Mouse (Mus musculus): Measurements from ENCODE around the gene Tmem136. TPM values are rescaled to one million over a fixed set of nuclear protein-coding genes. Genes with fewer than 3 reads are reported as not detected.

The Tmem136 gene
- polyA plus RNA-seq, 1 experiment: 0.80 TPM

DNA sequence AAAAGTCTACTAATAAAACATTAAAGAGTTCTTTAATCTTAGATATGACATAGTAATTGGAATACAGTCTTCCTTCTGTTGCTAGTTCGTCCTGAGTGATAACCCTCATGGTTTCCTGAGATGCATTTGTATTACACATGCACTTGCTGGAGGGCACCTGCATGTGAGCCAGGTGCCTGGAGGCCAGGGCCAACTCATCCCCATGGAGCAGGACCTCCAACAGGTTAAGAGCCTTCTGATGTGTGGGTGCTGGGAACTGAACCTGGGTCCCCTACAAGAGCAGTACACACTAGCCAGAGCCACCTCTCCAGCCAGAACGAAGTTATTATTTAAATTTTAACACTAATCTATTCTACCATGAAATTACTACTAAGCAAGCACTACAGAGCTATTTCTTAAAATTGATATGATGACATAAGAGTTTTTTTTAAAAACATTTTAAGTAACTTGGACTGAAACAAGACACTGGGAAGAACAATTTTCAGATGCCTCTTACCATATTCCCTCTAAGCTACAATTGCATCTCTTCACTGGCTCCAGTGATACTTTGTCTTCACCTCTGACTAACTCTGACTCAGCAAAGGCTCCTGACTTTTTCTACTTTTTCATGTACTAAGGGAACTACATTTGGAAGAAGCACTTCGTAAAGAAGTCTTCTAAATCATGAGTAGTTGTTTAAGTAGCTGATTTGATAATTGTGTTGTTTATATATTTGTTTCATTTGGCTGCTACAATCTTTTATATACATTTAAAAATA, 18.4 kb downstream of the Tmem136 start:
- no peaks in the 10 kb centered on the region for H3K4me1 ChIP-seq (ENCODE audit: control insufficient read depth, insufficient read depth, low read length)
- no peaks in the 10 kb centered on the region for H3K36me3 ChIP-seq (ENCODE audit: control insufficient read depth, insufficient read depth, low read length)
- H3K27ac ChIP-seq (ENCODE audit: control insufficient read depth, insufficient read depth, low read depth, low read length): no peak overlapping the region
- TF ChIP-seq POLR2A (IDR thresholded peaks at IDR 0.05; ENCODE audit: control insufficient read depth, low read depth, low read length): no peak
- no peak for TF ChIP-seq CTCF (IDR thresholded peaks at IDR 0.05; ENCODE audit: control insufficient read depth, insufficient read depth, insufficient replicate concordance, low read depth, low read length)
- H3K4me3 ChIP-seq (ENCODE audit: control insufficient read depth, low read depth, low read length): no peak overlapping the region
- no peaks in the 10 kb centered on the region for H3K27me3 ChIP-seq (ENCODE audit: control insufficient read depth, insufficient read depth, low read length)

DNA sequence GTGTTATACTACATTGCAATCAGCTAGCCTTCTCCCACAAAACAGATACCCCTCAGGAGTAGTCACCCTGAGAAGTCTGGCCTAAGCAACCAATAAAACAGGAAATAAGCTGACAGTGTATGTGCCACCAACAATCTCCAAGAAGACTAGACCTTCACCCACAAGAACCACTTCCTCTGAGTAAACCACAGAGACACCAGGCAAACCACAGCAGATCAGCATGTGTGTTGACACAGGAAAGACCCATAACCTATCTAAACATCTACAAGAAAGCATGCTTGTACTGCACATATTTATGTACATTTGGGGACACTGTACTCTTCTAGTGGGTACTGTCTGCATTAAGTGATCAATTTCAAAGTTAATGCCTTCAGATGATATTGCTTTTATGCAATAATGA, 20.0 kb downstream of the Tmem136 start:
- no peaks in the 10 kb centered on the region for H3K27me3 ChIP-seq (ENCODE audit: control insufficient read depth, insufficient read depth, low read length)
- H3K36me3 ChIP-seq (ENCODE audit: control insufficient read depth, insufficient read depth, low read length): no peaks in the 10 kb centered on the region
- no peak overlapping the region for H3K27ac ChIP-seq (ENCODE audit: control insufficient read depth, insufficient read depth, low read depth, low read length)
- no peaks in the 10 kb centered on the region for H3K4me1 ChIP-seq (ENCODE audit: control insufficient read depth, insufficient read depth, low read length)
- no peak overlapping the region for H3K4me3 ChIP-seq (ENCODE audit: control insufficient read depth, low read depth, low read length)
- TF ChIP-seq CTCF (IDR thresholded peaks at IDR 0.05; ENCODE audit: control insufficient read depth, insufficient read depth, insufficient replicate concordance, low read depth, low read length) (no peak), POLR2A (IDR thresholded peaks at IDR 0.05; ENCODE audit: control insufficient read depth, low read depth, low read length) (no peak)

DNA sequence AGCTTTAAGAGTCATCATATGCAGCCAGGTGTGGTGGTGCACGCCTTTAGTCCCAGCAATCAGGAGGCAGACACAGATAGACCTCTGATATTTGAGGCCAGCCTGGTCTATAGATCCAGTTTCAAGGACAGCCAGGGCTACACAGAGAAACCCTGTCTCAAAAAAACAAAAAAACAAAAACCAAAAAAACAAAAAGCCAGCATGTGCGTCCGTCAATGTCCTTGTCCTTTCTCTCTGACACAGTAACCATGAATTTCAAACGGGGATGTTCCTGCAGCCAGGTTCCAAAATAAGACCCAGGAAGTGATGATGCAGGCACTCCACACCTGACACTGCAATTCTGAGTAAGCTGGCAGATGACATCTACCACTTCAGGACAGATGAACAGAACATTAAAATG, 21.5 kb downstream of the Tmem136 start:
- no peaks in the 10 kb centered on the region for H3K4me1 ChIP-seq (ENCODE audit: control insufficient read depth, insufficient read depth, low read length)
- TF ChIP-seq CTCF (IDR thresholded peaks at IDR 0.05; ENCODE audit: control insufficient read depth, insufficient read depth, insufficient replicate concordance, low read depth, low read length) (no peak), POLR2A (IDR thresholded peaks at IDR 0.05; ENCODE audit: control insufficient read depth, low read depth, low read length) (no peak)
- H3K4me3 ChIP-seq (ENCODE audit: control insufficient read depth, low read depth, low read length): no peak overlapping the region
- H3K36me3 ChIP-seq (ENCODE audit: control insufficient read depth, insufficient read depth, low read length): no peaks in the 10 kb centered on the region
- H3K27ac ChIP-seq (ENCODE audit: control insufficient read depth, insufficient read depth, low read depth, low read length): no peak overlapping the region
- no peaks in the 10 kb centered on the region for H3K27me3 ChIP-seq (ENCODE audit: control insufficient read depth, insufficient read depth, low read length)

DNA sequence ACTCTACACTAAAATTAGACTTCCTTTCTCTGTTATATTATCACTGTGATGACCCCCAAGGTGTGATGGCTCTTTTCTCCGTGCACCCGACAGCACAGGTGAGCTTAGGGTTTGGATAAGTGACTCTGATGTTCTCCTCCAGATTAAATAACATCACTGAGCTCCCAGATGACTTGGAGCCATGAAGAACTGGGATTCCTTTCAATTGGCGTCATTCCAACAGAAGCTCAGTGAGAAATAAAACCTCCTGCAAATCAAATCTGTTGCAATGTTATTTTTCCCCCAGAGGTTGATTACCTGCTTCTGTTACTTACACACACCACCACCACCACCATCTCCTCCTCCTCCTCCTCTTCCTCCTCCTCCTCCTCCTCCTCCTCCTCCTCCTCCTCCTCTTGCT, 22.6 kb downstream of the Tmem136 start:
- H3K27ac ChIP-seq (ENCODE audit: control insufficient read depth, insufficient read depth, low read depth, low read length): no peak overlapping the region
- TF ChIP-seq POLR2A (IDR thresholded peaks at IDR 0.05; ENCODE audit: control insufficient read depth, low read depth, low read length) (no peak), CTCF (IDR thresholded peaks at IDR 0.05; ENCODE audit: control insufficient read depth, insufficient read depth, insufficient replicate concordance, low read depth, low read length) (no peak)
- H3K27me3 ChIP-seq (ENCODE audit: control insufficient read depth, insufficient read depth, low read length): no peaks in the 10 kb centered on the region
- H3K4me3 ChIP-seq (ENCODE audit: control insufficient read depth, low read depth, low read length): no peak overlapping the region
- no peaks in the 10 kb centered on the region for H3K36me3 ChIP-seq (ENCODE audit: control insufficient read depth, insufficient read depth, low read length)
- H3K4me1 ChIP-seq (ENCODE audit: control insufficient read depth, insufficient read depth, low read length): no peaks in the 10 kb centered on the region

DNA sequence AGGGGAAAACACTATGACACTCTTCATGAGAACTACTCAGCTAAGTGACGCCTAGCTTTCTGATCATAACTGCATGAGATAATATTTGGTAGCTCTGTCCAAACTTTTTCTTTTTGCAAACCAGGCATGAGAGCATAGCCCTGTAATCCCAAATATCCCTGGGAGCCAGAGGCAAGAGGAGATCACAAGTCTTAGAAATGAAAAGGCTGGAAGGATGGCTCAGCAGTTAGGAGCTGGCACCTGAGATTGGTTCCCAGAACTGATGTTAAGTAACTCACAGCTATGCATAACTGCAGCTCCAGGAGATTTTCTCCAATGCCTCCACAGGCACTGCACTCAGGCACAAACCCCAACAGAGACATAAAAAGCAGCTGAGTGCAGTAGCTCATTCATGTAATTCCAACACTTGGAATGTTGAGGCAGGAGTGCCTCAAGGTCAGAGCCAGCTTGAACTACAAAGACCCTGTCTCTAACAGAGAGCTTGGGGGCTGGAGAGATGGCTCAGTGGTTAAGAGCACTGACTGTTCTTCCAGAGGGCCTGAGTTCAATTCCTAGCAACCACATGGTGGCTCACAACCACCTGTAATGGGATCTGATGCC, 30.6 kb downstream of the Tmem136 start:
- H3K27ac ChIP-seq (ENCODE audit: control insufficient read depth, insufficient read depth, low read depth, low read length): no peak overlapping the region
- H3K27me3 ChIP-seq (ENCODE audit: control insufficient read depth, insufficient read depth, low read length): no peaks in the 10 kb centered on the region
- no peak for TF ChIP-seq CTCF (IDR thresholded peaks at IDR 0.05; ENCODE audit: control insufficient read depth, insufficient read depth, insufficient replicate concordance, low read depth, low read length)
- no peak for TF ChIP-seq POLR2A (IDR thresholded peaks at IDR 0.05; ENCODE audit: control insufficient read depth, low read depth, low read length)
- H3K4me1 ChIP-seq (ENCODE audit: control insufficient read depth, insufficient read depth, low read length): no peaks in the 10 kb centered on the region
- no peak overlapping the region for H3K4me3 ChIP-seq (ENCODE audit: control insufficient read depth, low read depth, low read length)
- no peaks in the 10 kb centered on the region for H3K36me3 ChIP-seq (ENCODE audit: control insufficient read depth, insufficient read depth, low read length)

DNA sequence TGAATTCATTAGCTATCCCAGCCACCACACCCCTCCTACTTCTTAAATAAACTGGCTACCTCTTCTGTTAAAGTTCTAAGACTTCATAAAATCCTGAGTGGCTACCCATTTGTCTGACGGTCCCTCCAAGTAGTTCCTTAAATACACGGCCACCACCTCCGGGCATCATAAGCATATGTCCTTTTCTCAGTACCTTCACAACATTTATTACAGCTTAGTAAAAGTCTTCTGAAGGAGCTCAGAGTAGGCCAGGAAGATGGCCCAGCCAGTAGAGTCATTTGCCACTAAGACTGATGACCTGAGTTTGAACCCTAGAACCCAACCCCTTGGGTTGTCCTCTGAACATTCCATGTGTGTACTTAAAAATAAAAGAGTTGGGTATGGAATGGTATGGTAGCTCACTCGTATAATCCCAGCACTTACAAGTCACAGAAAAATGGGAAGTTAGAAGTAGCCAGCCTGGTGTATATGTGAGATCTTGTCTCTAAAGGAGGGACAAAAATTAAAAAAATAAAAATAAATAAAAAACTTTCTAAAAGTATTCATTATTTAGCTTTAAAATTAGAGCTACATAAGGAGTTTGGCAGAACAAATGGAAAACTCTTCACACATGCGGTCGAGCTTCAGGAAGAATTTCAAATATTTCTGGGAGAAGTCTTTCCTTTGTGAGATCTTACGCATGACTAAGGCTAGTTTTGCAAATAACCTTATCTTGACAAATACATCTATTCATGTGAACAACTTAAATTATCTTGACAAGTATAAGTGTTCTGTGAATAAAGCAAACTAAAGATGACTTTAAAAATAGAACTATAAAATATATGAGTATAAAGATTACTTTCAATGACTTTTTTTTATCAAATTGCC, 31.6 kb downstream of the Tmem136 start:
- H3K27me3 ChIP-seq (ENCODE audit: control insufficient read depth, insufficient read depth, low read length): no peaks in the 10 kb centered on the region
- TF ChIP-seq POLR2A (IDR thresholded peaks at IDR 0.05; ENCODE audit: control insufficient read depth, low read depth, low read length) (no peak), CTCF (IDR thresholded peaks at IDR 0.05; ENCODE audit: control insufficient read depth, insufficient read depth, insufficient replicate concordance, low read depth, low read length) (no peak)
- H3K27ac ChIP-seq (ENCODE audit: control insufficient read depth, insufficient read depth, low read depth, low read length): no peak overlapping the region
- no peak overlapping the region for H3K4me3 ChIP-seq (ENCODE audit: control insufficient read depth, low read depth, low read length)
- H3K36me3 ChIP-seq (ENCODE audit: control insufficient read depth, insufficient read depth, low read length): no peaks in the 10 kb centered on the region
- no peaks in the 10 kb centered on the region for H3K4me1 ChIP-seq (ENCODE audit: control insufficient read depth, insufficient read depth, low read length)

DNA sequence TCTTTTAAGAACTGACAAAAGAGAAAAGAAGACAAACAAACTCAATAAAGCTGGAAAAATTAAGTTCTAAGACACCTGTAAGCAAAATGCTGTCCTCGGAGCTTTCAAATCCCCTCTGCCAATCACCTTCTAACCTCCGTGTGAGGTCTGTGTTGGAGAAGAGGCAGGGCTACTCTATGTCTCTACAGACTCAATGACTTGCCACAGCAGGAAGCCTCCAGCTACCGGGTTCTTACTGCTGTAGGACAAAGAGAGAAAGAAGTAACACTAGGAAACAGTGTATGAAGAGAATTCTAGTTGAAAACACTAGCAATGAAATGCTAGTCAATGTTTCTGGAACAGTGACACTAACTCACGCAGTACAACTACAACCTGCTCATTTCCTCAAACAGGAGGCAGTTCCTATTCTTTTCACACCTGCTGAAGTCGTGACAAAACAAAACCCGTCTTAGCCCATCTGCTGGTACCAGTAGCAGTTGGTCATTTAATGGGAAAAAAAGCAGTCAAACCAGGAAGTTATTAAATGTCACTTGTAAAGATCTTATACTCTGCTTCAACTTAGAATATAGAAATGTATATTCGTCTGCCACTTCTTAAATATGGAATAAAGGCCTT, 32.8 kb downstream of the Tmem136 start:
- Histone ChIP-seq H3K27ac (ENCODE audit: control insufficient read depth, insufficient read depth, low read depth, low read length) (no peak overlapping the region), H3K36me3 (ENCODE audit: control insufficient read depth, insufficient read depth, low read length) (no peaks in the 10 kb centered on the region), H3K27me3 (ENCODE audit: control insufficient read depth, insufficient read depth, low read length) (no peaks in the 10 kb centered on the region), H3K4me3 (ENCODE audit: control insufficient read depth, low read depth, low read length) (no peak overlapping the region), H3K4me1 (ENCODE audit: control insufficient read depth, insufficient read depth, low read length) (no peaks in the 10 kb centered on the region)
- TF ChIP-seq POLR2A (IDR thresholded peaks at IDR 0.05; ENCODE audit: control insufficient read depth, low read depth, low read length) (no peak), CTCF (IDR thresholded peaks at IDR 0.05; ENCODE audit: control insufficient read depth, insufficient read depth, insufficient replicate concordance, low read depth, low read length) (no peak)

All from testis, adult 2 months (tissue).